9 mouse cellular contexts compared by ENCODE assay signal in the genomic region with DNA sequence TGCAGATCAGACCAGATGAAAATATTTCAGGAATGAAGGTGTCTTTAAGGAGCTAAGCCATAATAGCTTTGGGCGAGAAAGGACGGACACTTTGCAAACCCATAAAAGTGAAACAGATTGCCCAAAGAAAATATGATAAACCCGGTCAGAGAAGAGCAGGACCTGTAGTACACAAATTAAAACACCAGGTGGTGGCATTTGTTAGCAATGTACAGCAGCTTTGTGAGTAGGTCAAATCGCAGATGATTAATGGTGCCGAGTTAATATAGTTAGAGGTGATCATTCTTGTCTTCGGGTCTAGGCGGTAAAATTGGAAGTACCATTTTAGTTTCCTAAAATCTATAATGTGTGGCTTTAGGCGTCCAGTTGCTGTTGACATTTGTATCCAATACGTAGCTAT. TPM values are rescaled to one million over a fixed set of nuclear protein-coding genes. Genes with fewer than 3 reads are reported as not detected.
A peak's percentile ranks its signal among the peaks of the same experiment; 100 is the strongest.
DNase-seq lines count a peak whose midpoint lies in the region; ATAC-seq lines count a peak whose summit lies in the region.
"Had no signal": no experiment of that assay in that cellular context is flagged by ENCODE, and none has a peak within 500 bp of the region (broad histone marks: within the 10 kb centered on the region; RNA-seq: fewer than 3 reads in every experiment).

No protein-coding gene starts in this region.

- no peak overlapping the region for H3K4me2 ChIP-seq in hindbrain, embryonic 11.5 days (replicated peaks; ENCODE audit: low read depth, low read length)
- H3K4me2 ChIP-seq: embryonic facial prominence, embryonic 12.5 days had no signal

- DNase-seq in hindbrain, embryonic 11.5 days (ENCODE audit: low spot score), result peak; percentile 50
- DNase-seq in hindbrain, embryonic 10.5 days (ENCODE audit: low spot score), result no peak
- DNase-seq in urinary bladder, postnatal 36 days (ENCODE audit: low spot score in 2 of 2), result peak; percentile 25 to 35
- DNase-seq in urinary bladder, postnatal 4 days (ENCODE audit: low spot score in 2 of 2), result no peak
- peak; percentile 72 to 73 for DNase-seq in cerebellum, postnatal 14 days
- DNase-seq in midbrain, embryonic 10.5 days (ENCODE audit: low spot score), result no peak

- H3K9ac ChIP-seq in hindbrain, embryonic 11.5 days (ENCODE audit: low read depth, low read length), result no peak overlapping the region
- H3K9ac ChIP-seq: embryonic facial prominence, embryonic 12.5 days had no signal

- no peaks in the 10 kb centered on the region for H3K9me3 ChIP-seq in hindbrain, embryonic 11.5 days (ENCODE audit: control insufficient read depth, low read length)
- no peaks in the 10 kb centered on the region for H3K9me3 ChIP-seq in hindbrain, embryonic 10.5 days
- H3K9me3 ChIP-seq in midbrain, embryonic 10.5 days (replicated peaks), result no peaks in the 10 kb centered on the region
- H3K9me3 ChIP-seq: embryonic facial prominence, embryonic 12.5 days had no signal

- H3K4me3 ChIP-seq in hindbrain, embryonic 11.5 days (ENCODE audit: low read depth, low read length), result no peak overlapping the region
- no peak overlapping the region for H3K4me3 ChIP-seq in hindbrain, embryonic 10.5 days
- H3K4me3 ChIP-seq in midbrain, embryonic 10.5 days, result no peak overlapping the region
- H3K4me3 ChIP-seq: embryonic facial prominence, embryonic 12.5 days had no signal

- H3K27ac ChIP-seq in hindbrain, embryonic 11.5 days (ENCODE audit: low read depth, low read length), result no peak overlapping the region
- no peak overlapping the region for H3K27ac ChIP-seq in hindbrain, embryonic 10.5 days
- no peak overlapping the region for H3K27ac ChIP-seq in midbrain, embryonic 10.5 days (replicated peaks)
- H3K27ac ChIP-seq: embryonic facial prominence, embryonic 12.5 days had no signal

- no peaks in the 10 kb centered on the region for H3K4me1 ChIP-seq in hindbrain, embryonic 11.5 days (replicated peaks; ENCODE audit: control insufficient read depth, insufficient read depth, low read length)
- peaks cover 14% of the 10 kb centered on the region for H3K4me1 ChIP-seq in hindbrain, embryonic 10.5 days (replicated peaks)
- H3K4me1 ChIP-seq in midbrain, embryonic 10.5 days, result peaks cover 17% of the 10 kb centered on the region

- WGBS in hindbrain, embryonic 11.5 days, result 63% methylated on average over 9 of the region's 9 CpGs
- WGBS in hindbrain, embryonic 10.5 days, result 61% methylated on average over 9 of the region's 9 CpGs
- WGBS in midbrain, embryonic 10.5 days, result 59% methylated on average over 9 of the region's 9 CpGs

- ATAC-seq in hindbrain, embryonic 11.5 days (ENCODE audit: low FRiP score), result no peak
- ATAC-seq in inflammation-experienced regulatory T-cells, adult 6 months, result peak; percentile 50
- ATAC-seq in monocyte, adult 5-6 weeks (replicated peaks; ENCODE audit: insufficient number of reproducible peaks, low FRiP score, low TSS enrichment, poor library complexity, severe bottlenecking), result 0 out of 2 replicates have a peak, but pooled peaks have one; percentile 38

- no peaks in the 10 kb centered on the region for H3K27me3 ChIP-seq in hindbrain, embryonic 11.5 days (ENCODE audit: control insufficient read depth, insufficient read depth, low read length)
- no peaks in the 10 kb centered on the region for H3K27me3 ChIP-seq in hindbrain, embryonic 10.5 days (ENCODE audit: insufficient read depth, poor library complexity, severe bottlenecking)
- no peaks in the 10 kb centered on the region for H3K27me3 ChIP-seq in midbrain, embryonic 10.5 days (ENCODE audit: low read depth, poor library complexity, severe bottlenecking)
- H3K27me3 ChIP-seq: embryonic facial prominence, embryonic 12.5 days had no signal

- H3K36me3 ChIP-seq in hindbrain, embryonic 11.5 days (ENCODE audit: control insufficient read depth, insufficient read depth, low read length), result no peaks in the 10 kb centered on the region
- H3K36me3 ChIP-seq in hindbrain, embryonic 10.5 days, result peaks cover 12% of the 10 kb centered on the region; the same call in 1 of the 2 replicates
- peaks cover 16% of the 10 kb centered on the region for H3K36me3 ChIP-seq in midbrain, embryonic 10.5 days

RNA-seq across cellular contexts. Expression of a gene that starts 1.9 kb away (rescaled TPM):
- polyA plus RNA-seq in hindbrain, embryonic 11.5 days (2014; fragmentation: Nextera tagmentation; extraction: Ambion mirVana), result 3.2 and 4.4 TPM in 2 replicates
- polyA plus RNA-seq in hindbrain, embryonic 10.5 days (2016; fragmentation: Nextera tagmentation; extraction: Ambion mirVana), result 4.0 and 4.1 TPM in 2 replicates
- polyA plus RNA-seq in inflammation-experienced regulatory T-cells, adult 6 months (2017; shearing (Covaris generic)), result 1 to 10 TPM; 1.2 to 3.1 (median 1.6) TPM
- total RNA-seq in monocyte, adult 5-6 weeks (2017), result 2.7 to 7.1 TPM (median 3.2 TPM) in 3 replicates
- 3.3 and 4.4 TPM in 2 replicates for polyA plus RNA-seq in midbrain, embryonic 10.5 days (2016; fragmentation: Nextera tagmentation; extraction: Ambion mirVana)

RNA-seq across cellular contexts. Expression of a gene that starts 56.7 kb away (rescaled TPM):
- polyA plus RNA-seq in hindbrain, embryonic 11.5 days (2014; fragmentation: Nextera tagmentation; extraction: Ambion mirVana), result 22.2 and 25.4 TPM in 2 replicates
- 24.2 and 25.1 TPM in 2 replicates for polyA plus RNA-seq in hindbrain, embryonic 10.5 days (2016; fragmentation: Nextera tagmentation; extraction: Ambion mirVana)
- polyA plus RNA-seq in inflammation-experienced regulatory T-cells, adult 6 months (2017; shearing (Covaris generic)), result 10 to 100 TPM; 17.0 to 24.3 (median 22.5) TPM
- 3.5 to 6.9 TPM (median 6.0 TPM) in 3 replicates for total RNA-seq in monocyte, adult 5-6 weeks (2017)
- polyA plus RNA-seq in midbrain, embryonic 10.5 days (2016; fragmentation: Nextera tagmentation; extraction: Ambion mirVana), result 21.2 and 27.5 TPM in 2 replicates

RNA-seq across cellular contexts. Expression of a gene that starts 56.7 kb away (rescaled TPM):
- 3.1 and 5.3 TPM in 2 replicates for polyA plus RNA-seq in hindbrain, embryonic 11.5 days (2014; fragmentation: Nextera tagmentation; extraction: Ambion mirVana)
- 3.3 and 6.0 TPM in 2 replicates for polyA plus RNA-seq in hindbrain, embryonic 10.5 days (2016; fragmentation: Nextera tagmentation; extraction: Ambion mirVana)
- polyA plus RNA-seq in inflammation-experienced regulatory T-cells, adult 6 months (2017; shearing (Covaris generic)), result 1 to 10 TPM in 2 of 3 experiments, under 1 TPM in 1; 0.95 to 2.8 (median 1.4) TPM
- 0.57 to 1.3 TPM in 2 of 3 replicates, not detected in the other for total RNA-seq in monocyte, adult 5-6 weeks (2017)
- polyA plus RNA-seq in midbrain, embryonic 10.5 days (2016; fragmentation: Nextera tagmentation; extraction: Ambion mirVana), result 5.2 and 6.8 TPM in 2 replicates

Comparison
In these comparisons a context has a peak if more than half of its experiments do, and no peak if none do; other contexts are left out.
1. DNase-seq: peak in hindbrain, embryonic 11.5 days (single experiment), urinary bladder, postnatal 36 days (2 of 2) and cerebellum, postnatal 14 days (2 of 2); none in hindbrain, embryonic 10.5 days (single experiment), urinary bladder, postnatal 4 days (0 of 2) and midbrain, embryonic 10.5 days (single experiment).